7 mouse cellular contexts compared by ENCODE assay signal in genomic region chr3:57294742-57295525, GRCm38 (mm10). TPM values are rescaled to one million over a fixed set of nuclear protein-coding genes. Genes with fewer than 3 reads are reported as not detected.
DNase-seq lines count a peak whose midpoint lies in the region; ATAC-seq and TF ChIP-seq lines count a peak whose summit lies in the region.

No protein-coding gene starts in this region.

- H3K9ac ChIP-seq in embryonic facial prominence, embryonic 13.5 days: no peak overlapping the region
- H3K9ac ChIP-seq in heart, embryonic 15.5 days: peak overlapping the region; percentile 46

- TF ChIP-seq CTCF in thymus, adult 2 months (IDR thresholded peaks at IDR 0.05; ENCODE audit: borderline replicate concordance, control insufficient read depth, extremely low read depth, insufficient read depth, low read length, poor library complexity): no peak

- no peaks in the 10 kb centered on the region for H3K36me3 ChIP-seq in embryonic facial prominence, embryonic 13.5 days
- no peaks in the 10 kb centered on the region for H3K36me3 ChIP-seq in heart, embryonic 15.5 days
- H3K36me3 ChIP-seq in thymus, adult 2 months (ENCODE audit: control insufficient read depth, insufficient read depth, low read length): no peaks in the 10 kb centered on the region

- 47% methylated on average over 21 of the region's 21 CpGs for WGBS in embryonic facial prominence, embryonic 13.5 days
- 49% methylated on average over 21 of the region's 21 CpGs for WGBS in heart, embryonic 15.5 days
- WGBS in thymus, adult 2 months: 38% methylated on average over 21 of the region's 21 CpGs

- H3K4me2 ChIP-seq in embryonic facial prominence, embryonic 13.5 days: peak overlapping the region; percentile 21
- H3K4me2 ChIP-seq in heart, embryonic 15.5 days: peak overlapping the region; percentile 45

- DNase-seq in 3T3-L1 (ENCODE audit: low read depth, low spot score): peak; percentile 97
- peak; percentile 88 for DNase-seq in NIH3T3 (ENCODE audit: low read depth)
- peak; percentile 80 for DNase-seq in kidney, postnatal 10 days
- DNase-seq in mesoderm, embryonic 11.5 days (ENCODE audit: low read depth, low spot score): peak; percentile 23
- DNase-seq in thymus, adult 2 months: no peak

- H3K9me3 ChIP-seq in embryonic facial prominence, embryonic 13.5 days: no peaks in the 10 kb centered on the region
- no peaks in the 10 kb centered on the region for H3K9me3 ChIP-seq in heart, embryonic 15.5 days (replicated peaks)

- no peak overlapping the region for H3K4me3 ChIP-seq in embryonic facial prominence, embryonic 13.5 days
- H3K4me3 ChIP-seq in heart, embryonic 15.5 days: peak overlapping the region; percentile 43
- no peak overlapping the region for H3K4me3 ChIP-seq in thymus, adult 2 months (ENCODE audit: control insufficient read depth, insufficient read depth, low read length)

- no peaks in the 10 kb centered on the region for H3K27me3 ChIP-seq in embryonic facial prominence, embryonic 13.5 days
- no peaks in the 10 kb centered on the region for H3K27me3 ChIP-seq in heart, embryonic 15.5 days
- H3K27me3 ChIP-seq in thymus, adult 2 months (ENCODE audit: control insufficient read depth, insufficient read depth, low read length): no peaks in the 10 kb centered on the region

- peaks cover 17% of the 10 kb centered on the region for H3K4me1 ChIP-seq in embryonic facial prominence, embryonic 13.5 days
- peaks cover 8% of the 10 kb centered on the region for H3K4me1 ChIP-seq in heart, embryonic 15.5 days (replicated peaks)
- H3K4me1 ChIP-seq in thymus, adult 2 months (replicated peaks; ENCODE audit: control insufficient read depth, insufficient read depth, low read length): no peaks in the 10 kb centered on the region

- no peak for TF ChIP-seq POLR2A in thymus, adult 2 months (IDR thresholded peaks at IDR 0.05; ENCODE audit: control insufficient read depth, extremely low read depth, insufficient read depth, low read length, poor library complexity)

- ATAC-seq in embryonic facial prominence, embryonic 13.5 days (ENCODE audit: insufficient number of reproducible peaks, insufficient read depth, low FRiP score, low TSS enrichment, low read depth): no peak
- ATAC-seq in heart, embryonic 15.5 days (replicated peaks; ENCODE audit: insufficient number of reproducible peaks, insufficient read depth, low FRiP score, low read depth): peak; percentile 75

- peak overlapping the region; percentile 52 for H3K27ac ChIP-seq in embryonic facial prominence, embryonic 13.5 days
- H3K27ac ChIP-seq in heart, embryonic 15.5 days: peak overlapping the region; percentile 88
- H3K27ac ChIP-seq in thymus, adult 2 months (ENCODE audit: control insufficient read depth, insufficient read depth, low read length): no peak overlapping the region

RNA-seq across cellular contexts. Expression of gene Tm4sf1, which starts 6.9 kb away (rescaled TPM):
- 30.1 and 46.6 TPM in 2 replicates for polyA plus RNA-seq in embryonic facial prominence, embryonic 13.5 days (2015; fragmentation: Nextera tagmentation; extraction: Ambion mirVana)
- polyA plus RNA-seq in heart, embryonic 15.5 days (2015; fragmentation: Nextera tagmentation; extraction: Ambion mirVana): 297 and 303 TPM in 2 replicates
- 16.1 and 21.4 TPM in 2 replicates for polyA plus RNA-seq in thymus, adult 2 months (2012; rRNA removed)
